ENCODE assay signal across 8 mouse cellular contexts in genomic region chr2:59401841-59402461, GRCm38 (mm10).
A peak's percentile ranks its signal among the peaks of the same experiment; 100 is the strongest.
DNase-seq lines count a peak whose midpoint lies in the region; ATAC-seq and TF ChIP-seq lines count a peak whose summit lies in the region.

No protein-coding gene starts in this region.

- no peak for TF ChIP-seq CTCF in spleen, adult 2 months (IDR thresholded peaks at IDR 0.05; ENCODE audit: extremely low read depth, insufficient read depth, insufficient read length, insufficient replicate concordance)

- DNase-seq in spleen, adult 2 months (ENCODE audit: low read depth in 1 of 2, low spot score in 2 of 2), result no peak
- DNase-seq in spleen, postnatal 4 days (ENCODE audit: low spot score in 2 of 2), result no peak
- peak; percentile 66 for DNase-seq in heart, postnatal 25 days (ENCODE audit: low spot score)
- DNase-seq in thymus, postnatal 14 days, result no peak
- no peak for DNase-seq in layer of hippocampus, postnatal 14 days (ENCODE audit: low spot score in 2 of 2)
- DNase-seq in spleen, adult 18-20 months, result no peak

- H3K27me3 ChIP-seq in spleen, adult 2 months (ENCODE audit: control insufficient read depth, insufficient read depth, low read length), result no peaks in the 10 kb centered on the region
- H3K27me3 ChIP-seq in limb, embryonic 13.5 days, result no peaks in the 10 kb centered on the region
- H3K27me3 ChIP-seq in stomach, embryonic 15.5 days (replicated peaks), result no peaks in the 10 kb centered on the region

- H3K4me2 ChIP-seq in limb, embryonic 13.5 days (replicated peaks), result no peak overlapping the region
- no peak overlapping the region for H3K4me2 ChIP-seq in stomach, embryonic 15.5 days

- peak overlapping the region; percentile 51; the same call in 1 of the 2 replicates for H3K27ac ChIP-seq in spleen, adult 2 months (ENCODE audit: insufficient read depth, low read length)
- no peak overlapping the region; the same call in 1 of the 2 replicates for H3K27ac ChIP-seq in limb, embryonic 13.5 days
- peak overlapping the region; percentile 61; the same call in 1 of the 2 replicates for H3K27ac ChIP-seq in stomach, embryonic 15.5 days

- no peak overlapping the region for H3K9ac ChIP-seq in limb, embryonic 13.5 days
- H3K9ac ChIP-seq in stomach, embryonic 15.5 days, result no peak overlapping the region

- H3K36me3 ChIP-seq in spleen, adult 2 months (ENCODE audit: control insufficient read depth, insufficient read depth, low read length), result no peaks in the 10 kb centered on the region
- H3K36me3 ChIP-seq in limb, embryonic 13.5 days, result no peaks in the 10 kb centered on the region
- no peaks in the 10 kb centered on the region for H3K36me3 ChIP-seq in stomach, embryonic 15.5 days

- H3K4me3 ChIP-seq in spleen, adult 2 months (ENCODE audit: extremely low read depth, insufficient read depth, insufficient read length), result no peak overlapping the region
- no peak overlapping the region for H3K4me3 ChIP-seq in limb, embryonic 13.5 days
- no peak overlapping the region for H3K4me3 ChIP-seq in stomach, embryonic 15.5 days (replicated peaks)

- WGBS in spleen, adult 2 months, result 82% methylated on average over 8 of the region's 8 CpGs
- WGBS in limb, embryonic 13.5 days, result 44% methylated on average over 8 of the region's 8 CpGs
- 64% methylated on average over 8 of the region's 8 CpGs for WGBS in stomach, embryonic 15.5 days

- intact Hi-C loops in heart, postnatal 25 days (cut with DNase I), result loop anchor here (1.0 to 5.0 kb wide), 2 partner anchors 23 to 35 kb away; no protein-coding TSS in a partner anchor

- 0 out of 2 replicates have a peak, but pooled peaks have one; percentile 15 for ATAC-seq in limb, embryonic 13.5 days (ENCODE audit: low FRiP score, low read depth)
- peak; percentile 70; the same call in 1 of the 2 replicates for ATAC-seq in stomach, embryonic 15.5 days (ENCODE audit: insufficient read depth, low FRiP score, low read depth)

- no peak for TF ChIP-seq POLR2A in spleen, adult 2 months (IDR thresholded peaks at IDR 0.05; ENCODE audit: low read depth, low read length)

- H3K4me1 ChIP-seq in spleen, adult 2 months (ENCODE audit: control insufficient read depth, insufficient read depth, insufficient read length), result 0 out of 2 replicates have a peak, but pooled peaks cover 3% of the 10 kb centered on the region
- peaks cover 15% of the 10 kb centered on the region for H3K4me1 ChIP-seq in limb, embryonic 13.5 days
- H3K4me1 ChIP-seq in stomach, embryonic 15.5 days, result peaks cover 3% of the 10 kb centered on the region; the same call in 1 of the 2 replicates

- no peaks in the 10 kb centered on the region for H3K9me3 ChIP-seq in limb, embryonic 13.5 days
- no peaks in the 10 kb centered on the region for H3K9me3 ChIP-seq in stomach, embryonic 15.5 days
